Mouse (Mus musculus) E14TG2a.4 (cell line): ENCODE measurements at regions not wholly inside any gene's neighbourhood (a gene's known extent, or its start where the extent isn't known, plus 50 kb on each side); places are given as distances from the start of the nearest gene placed in this dataset.

Experiments used
- H3K27me3 ChIP-seq: 2 replicates; pipeline ENCODE4 v1.6.1; 2014; ENCODE audit warnings: low read length, control low read depth; ENCODE audit not compliant: insufficient read depth
- H3K36me3 ChIP-seq: 2 replicates; pipeline ENCODE4 v1.6.1; 2014; ENCODE audit warnings: low read length, control low read depth; ENCODE audit not compliant: insufficient read depth
- H3K4me1 ChIP-seq: replicated peaks from 2 replicates; pipeline ENCODE4 v1.6.1; 2014; ENCODE audit warnings: low read depth, low read length, control low read depth
- H3K4me3 ChIP-seq: replicated peaks from 2 replicates; pipeline ENCODE4 v1.5.1; 2014; ENCODE audit warnings: mild to moderate bottlenecking, low read length
- H3K9me3 ChIP-seq: 2 replicates; pipeline ENCODE4 v1.6.1; 2014; ENCODE audit warnings: low read length, control low read depth
- CTCF ChIP-seq: conservative IDR thresholded peaks from 2 replicates; pipeline ENCODE4 v1.5.1; 2014; ENCODE audit warnings: low read length
- NANOG ChIP-seq: IDR thresholded peaks from 2 replicates; pipeline ENCODE4 v1.6.1; 2014; ENCODE audit warnings: borderline replicate concordance, low read length, mixed read lengths
- POU5F1 ChIP-seq: IDR thresholded peaks from 2 replicates; pipeline ENCODE4 v1.6.1; 2014; ENCODE audit warnings: low read length, borderline replicate concordance

GRCm38 (mm10) chr11:64273214-64273613 lies 161.9 kb upstream of the Hs3st3a1 start:
- Histone ChIP-seq H3K27me3 (no peaks in the 10 kb centered on the region), H3K4me3 (no peak overlapping the region), H3K4me1 (no peaks in the 10 kb centered on the region), H3K36me3 (no peaks in the 10 kb centered on the region), H3K9me3 (no peaks in the 10 kb centered on the region)
- TF ChIP-seq POU5F1 (no peak), NANOG (no peak), CTCF (no peak)

- Histone ChIP-seq H3K36me3 (no peaks in the 10 kb centered on the region), H3K9me3 (no peaks in the 10 kb centered on the region), H3K4me3 (no peak overlapping the region), H3K27me3 (peaks cover 4% of the 10 kb centered on the region; the same call in 1 of the 2 replicates), H3K4me1 (no peaks in the 10 kb centered on the region)
- TF ChIP-seq CTCF: no peak
- no peak for TF ChIP-seq POU5F1
- no peak for TF ChIP-seq NANOG
Measured at GRCm38 (mm10) chr11:64268121-64268520, 167.0 kb upstream of the Hs3st3a1 start.

- H3K36me3 ChIP-seq: no peaks in the 10 kb centered on the region
- TF ChIP-seq CTCF: no peak
- TF ChIP-seq POU5F1: no peak
- TF ChIP-seq NANOG: no peak
- H3K4me3 ChIP-seq: no peak overlapping the region
Measured at GRCm38 (mm10) chr11:64267547-64267946, 167.6 kb upstream of the Hs3st3a1 start.

GRCm38 (mm10) chr11:64253517-64254385 lies 174.5 kb upstream of the Cox10 start:
- H3K36me3 ChIP-seq: no peaks in the 10 kb centered on the region
- H3K27me3 ChIP-seq: no peaks in the 10 kb centered on the region
- TF ChIP-seq CTCF (no peak), NANOG (no peak), POU5F1 (no peak)
- no peaks in the 10 kb centered on the region for H3K4me1 ChIP-seq
- H3K4me3 ChIP-seq: no peak overlapping the region
- no peaks in the 10 kb centered on the region for H3K9me3 ChIP-seq

More at GRCm38 (mm10) chr11:64267547-64267946, 167.6 kb upstream of the Hs3st3a1 start:
- Histone ChIP-seq H3K4me1 (no peaks in the 10 kb centered on the region), H3K9me3 (no peaks in the 10 kb centered on the region), H3K27me3 (peaks cover 4% of the 10 kb centered on the region; the same call in 1 of the 2 replicates)

GRCm38 (mm10) chr11:64236873-64237272 lies 157.6 kb upstream of the Cox10 start:
- no peaks in the 10 kb centered on the region for H3K9me3 ChIP-seq
- no peak overlapping the region for H3K4me3 ChIP-seq
- no peak for TF ChIP-seq POU5F1
- TF ChIP-seq NANOG: no peak
- no peak for TF ChIP-seq CTCF
- H3K36me3 ChIP-seq: no peaks in the 10 kb centered on the region
- no peaks in the 10 kb centered on the region for H3K4me1 ChIP-seq
- H3K27me3 ChIP-seq: no peaks in the 10 kb centered on the region

- Histone ChIP-seq H3K4me3 (no peak overlapping the region), H3K36me3 (no peaks in the 10 kb centered on the region), H3K4me1 (no peaks in the 10 kb centered on the region), H3K27me3 (no peaks in the 10 kb centered on the region), H3K9me3 (no peaks in the 10 kb centered on the region)
- TF ChIP-seq POU5F1 (no peak), NANOG (no peak), CTCF (no peak)
Measured at GRCm38 (mm10) chr11:64230071-64230470, 150.8 kb upstream of the Cox10 start.

GRCm38 (mm10) chr11:64220888-64221287 lies 141.6 kb upstream of the Cox10 start:
- peaks cover 11% of the 10 kb centered on the region for H3K9me3 ChIP-seq
- no peak overlapping the region for H3K4me3 ChIP-seq
- H3K4me1 ChIP-seq: no peaks in the 10 kb centered on the region
- TF ChIP-seq NANOG (no peak), CTCF (peak; percentile 36), POU5F1 (no peak)
- no peaks in the 10 kb centered on the region for H3K36me3 ChIP-seq
- H3K27me3 ChIP-seq: no peaks in the 10 kb centered on the region

GRCm38 (mm10) chr11:64217181-64217580 lies 137.9 kb upstream of the Cox10 start:
- TF ChIP-seq POU5F1 (no peak), NANOG (no peak), CTCF (no peak)
- Histone ChIP-seq H3K4me1 (no peaks in the 10 kb centered on the region), H3K36me3 (no peaks in the 10 kb centered on the region), H3K4me3 (no peak overlapping the region), H3K9me3 (peaks cover 11% of the 10 kb centered on the region), H3K27me3 (no peaks in the 10 kb centered on the region)

- Histone ChIP-seq H3K4me3 (no peak overlapping the region), H3K36me3 (no peaks in the 10 kb centered on the region), H3K27me3 (no peaks in the 10 kb centered on the region), H3K4me1 (no peaks in the 10 kb centered on the region), H3K9me3 (no peaks in the 10 kb centered on the region)
- no peak for TF ChIP-seq CTCF
- no peak for TF ChIP-seq NANOG
- no peak for TF ChIP-seq POU5F1
Measured at GRCm38 (mm10) chr11:64210916-64211315, 131.6 kb upstream of the Cox10 start.
